Mouse (Mus musculus): ENCODE measurements around the gene Ankrd65. TPM values are rescaled to one million over a fixed set of nuclear protein-coding genes. Genes with fewer than 3 reads are reported as not detected.

The Ankrd65 gene
- polyA plus RNA-seq, 1 experiment = not detected

DNA sequence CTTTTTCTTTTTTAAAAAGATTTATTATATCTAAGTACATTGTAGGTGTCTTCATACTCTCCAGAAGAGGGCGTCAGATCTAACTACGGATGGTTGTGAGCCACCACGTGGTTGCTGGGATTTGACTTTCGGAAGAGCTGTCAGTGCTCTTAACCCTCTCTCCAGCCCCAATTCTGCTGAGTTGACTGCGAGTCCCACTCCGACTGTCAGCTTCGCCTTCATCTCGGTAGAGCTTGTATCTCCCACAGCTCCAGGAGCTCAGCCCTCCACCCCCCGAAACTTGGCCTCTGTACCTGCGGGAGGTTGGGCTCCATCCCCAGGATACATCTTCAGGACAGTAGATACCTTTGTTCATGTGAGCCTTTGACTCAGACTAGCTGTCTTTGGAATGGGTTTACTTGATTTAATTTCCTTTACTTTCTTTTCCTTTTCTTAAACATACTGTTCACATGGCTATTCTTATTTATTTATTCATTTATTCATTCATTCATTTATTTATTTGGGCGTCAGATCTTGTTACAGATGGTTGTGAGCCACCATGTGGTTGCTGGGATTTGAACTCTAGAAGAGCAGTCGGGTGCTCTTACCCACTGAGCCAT lies 12.6 kb downstream of the Ankrd65 start, which contains the start of gene Mrpl20:
Gene Mrpl20, plus strand, starts transcription at position 138 of the 599 bp plus-strand sequence.
- peak within 1 kb of the TSS; percentile 88 for H3K4me3 ChIP-seq
- no peak for TF ChIP-seq CEBPB (IDR thresholded peaks at IDR 0.05; ENCODE audit: insufficient read depth, poor library complexity, severe bottlenecking)
- TF ChIP-seq TCF12 (IDR thresholded peaks at IDR 0.05; ENCODE audit: insufficient read depth, poor library complexity, severe bottlenecking) = no peak
- no peak for TF ChIP-seq MAX (IDR thresholded peaks at IDR 0.05; ENCODE audit: low read depth)
- peaks cover 24% of the 10 kb centered on the region for H3K79me2 ChIP-seq (ENCODE audit: control insufficient read depth, insufficient read depth)
- H3K27me3 ChIP-seq (ENCODE audit: control insufficient read depth, insufficient read depth, insufficient read length) = no peaks in the 10 kb centered on the region
- peaks cover 11% of the 10 kb centered on the region for H3K36me3 ChIP-seq (ENCODE audit: control insufficient read depth, insufficient read depth)
- peak within 1 kb of the TSS; percentile 96 for H3K4me2 ChIP-seq (ENCODE audit: low read depth)
- H3ac ChIP-seq (ENCODE audit: control insufficient read depth, insufficient read length) = peak within 1 kb of the TSS; percentile 5

DNA sequence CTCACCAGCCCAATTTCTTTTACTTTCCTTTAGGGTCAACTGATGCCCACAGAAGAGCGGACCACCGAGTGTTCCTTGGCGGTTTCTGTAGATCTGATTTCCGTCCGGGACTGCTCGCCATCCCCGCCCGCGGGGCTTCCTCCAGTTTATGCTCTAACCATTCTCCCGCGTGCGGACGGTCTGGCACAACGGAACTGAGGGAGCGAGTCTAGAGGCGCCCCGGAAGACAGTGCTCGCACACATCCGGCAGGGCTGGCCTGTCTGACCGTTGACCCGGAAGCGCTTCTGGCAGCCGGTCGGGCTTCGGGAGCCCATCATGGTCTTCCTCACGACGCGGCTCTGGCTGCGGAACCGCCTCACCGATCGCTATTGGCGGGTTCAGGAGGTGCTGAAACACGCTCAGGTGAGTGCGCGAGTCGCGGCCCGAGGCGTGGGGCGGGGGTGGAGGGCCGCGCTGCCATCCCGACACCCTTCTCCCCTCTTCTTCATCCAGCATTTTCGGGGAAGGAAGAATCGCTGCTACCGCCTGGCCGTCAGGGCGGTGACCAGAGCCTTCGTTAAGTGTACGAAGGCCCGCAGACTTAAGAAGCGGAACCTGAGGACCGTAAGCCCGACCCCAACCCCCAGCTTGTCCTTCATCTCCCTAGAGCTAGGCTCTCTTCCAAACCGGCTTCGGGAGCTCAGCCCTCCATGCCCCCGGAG lies 13.3 kb downstream of the Ankrd65 start:
- no peak for TF ChIP-seq SRF (IDR thresholded peaks at IDR 0.05; ENCODE audit: control insufficient read depth, insufficient read length, low read depth)
- TF ChIP-seq MYOD1 (IDR thresholded peaks at IDR 0.05; ENCODE audit: control insufficient read depth in 1 of 3, insufficient read length in 2 of 3, low read depth in 2 of 3) = no peak
- TF ChIP-seq MAX (IDR thresholded peaks at IDR 0.05; ENCODE audit: low read depth) = no peak
- no peak for TF ChIP-seq CEBPB (IDR thresholded peaks at IDR 0.05; ENCODE audit: insufficient read depth, poor library complexity, severe bottlenecking)
- TF ChIP-seq POLR2A (IDR thresholded peaks at IDR 0.05; ENCODE audit: insufficient read length, low read depth) = peak; percentile 61
- no peak for TF ChIP-seq TCF3 (IDR thresholded peaks at IDR 0.05; ENCODE audit: insufficient read length, low read depth)
- no peak for TF ChIP-seq REST (IDR thresholded peaks at IDR 0.05; ENCODE audit: insufficient read depth, insufficient read length)
- TF ChIP-seq POLR2AphosphoS2 (IDR thresholded peaks at IDR 0.05; ENCODE audit: insufficient read length, low read depth) = peak; percentile 72
- no peak for TF ChIP-seq USF1 (IDR thresholded peaks at IDR 0.05; ENCODE audit: low read depth)
- TF ChIP-seq E2F4 (IDR thresholded peaks at IDR 0.05; ENCODE audit: insufficient read depth) = no peak
- TF ChIP-seq TCF12 (IDR thresholded peaks at IDR 0.05; ENCODE audit: insufficient read depth, poor library complexity, severe bottlenecking) = no peak
- peak in 1 of 3 experiments; percentile 28 for TF ChIP-seq MYOG (IDR thresholded peaks at IDR 0.05; ENCODE audit: control insufficient read depth in 1 of 3, insufficient read depth in 1 of 3, insufficient read length in 2 of 3, low read depth in 2 of 3)
- Histone ChIP-seq H3ac (ENCODE audit: control insufficient read depth, insufficient read length) (peak overlapping the region; percentile 5), H3K27me3 (ENCODE audit: control insufficient read depth, insufficient read depth, insufficient read length) (no peaks in the 10 kb centered on the region), H3K36me3 (ENCODE audit: control insufficient read depth, insufficient read depth) (peaks cover 17% of the 10 kb centered on the region), H3K79me2 (ENCODE audit: control insufficient read depth, insufficient read depth) (peaks cover 24% of the 10 kb centered on the region), H3K4me2 (ENCODE audit: low read depth) (peak overlapping the region; percentile 96), H3K4me3 (peak overlapping the region; percentile 88)

DNA sequence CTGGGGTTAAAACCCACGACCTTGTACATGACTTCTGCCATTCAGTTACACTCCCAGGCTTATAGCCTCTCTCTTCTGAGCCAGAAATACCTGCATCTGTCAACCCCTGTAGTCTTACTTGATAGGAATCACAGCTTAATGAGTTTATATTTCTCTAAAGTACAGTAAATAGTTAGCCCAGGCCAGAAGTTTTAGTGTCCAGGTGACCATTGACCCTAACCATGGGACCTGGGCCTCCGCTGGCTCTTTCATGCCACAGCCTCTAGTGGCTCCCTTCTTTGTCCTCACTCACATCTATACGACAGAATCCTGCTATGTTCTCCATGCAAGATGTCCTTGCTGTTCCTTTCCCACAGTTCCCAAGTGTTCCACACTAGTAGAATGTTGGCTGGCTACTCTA lies 17.6 kb downstream of the Ankrd65 start:
- TF ChIP-seq POLR2A (IDR thresholded peaks at IDR 0.05; ENCODE audit: insufficient read length, low read depth) (no peak), E2F4 (IDR thresholded peaks at IDR 0.05; ENCODE audit: insufficient read depth) (no peak), SRF (IDR thresholded peaks at IDR 0.05; ENCODE audit: control insufficient read depth, insufficient read length, low read depth) (no peak), POLR2AphosphoS2 (IDR thresholded peaks at IDR 0.05; ENCODE audit: insufficient read length, low read depth) (no peak), MYOG (IDR thresholded peaks at IDR 0.05; ENCODE audit: control insufficient read depth in 1 of 3, insufficient read depth in 1 of 3, insufficient read length in 2 of 3, low read depth in 2 of 3) (no peak), MAX (IDR thresholded peaks at IDR 0.05; ENCODE audit: low read depth) (no peak), CEBPB (IDR thresholded peaks at IDR 0.05; ENCODE audit: insufficient read depth, poor library complexity, severe bottlenecking) (no peak), TCF12 (IDR thresholded peaks at IDR 0.05; ENCODE audit: insufficient read depth, poor library complexity, severe bottlenecking) (no peak), MYOD1 (IDR thresholded peaks at IDR 0.05; ENCODE audit: control insufficient read depth in 1 of 3, insufficient read length in 2 of 3, low read depth in 2 of 3) (no peak), REST (IDR thresholded peaks at IDR 0.05; ENCODE audit: insufficient read depth, insufficient read length) (no peak), USF1 (IDR thresholded peaks at IDR 0.05; ENCODE audit: low read depth) (no peak), TCF3 (IDR thresholded peaks at IDR 0.05; ENCODE audit: insufficient read length, low read depth) (no peak)
- no peaks in the 10 kb centered on the region for H3K27me3 ChIP-seq (ENCODE audit: control insufficient read depth, insufficient read depth, insufficient read length)
- H3K79me2 ChIP-seq (ENCODE audit: control insufficient read depth, insufficient read depth) = peaks cover 28% of the 10 kb centered on the region
- H3ac ChIP-seq (ENCODE audit: control insufficient read depth, insufficient read length) = no peak overlapping the region
- H3K4me3 ChIP-seq = no peak overlapping the region
- no peak overlapping the region for H3K4me2 ChIP-seq (ENCODE audit: low read depth)
- peaks cover 44% of the 10 kb centered on the region for H3K36me3 ChIP-seq (ENCODE audit: control insufficient read depth, insufficient read depth)

DNA sequence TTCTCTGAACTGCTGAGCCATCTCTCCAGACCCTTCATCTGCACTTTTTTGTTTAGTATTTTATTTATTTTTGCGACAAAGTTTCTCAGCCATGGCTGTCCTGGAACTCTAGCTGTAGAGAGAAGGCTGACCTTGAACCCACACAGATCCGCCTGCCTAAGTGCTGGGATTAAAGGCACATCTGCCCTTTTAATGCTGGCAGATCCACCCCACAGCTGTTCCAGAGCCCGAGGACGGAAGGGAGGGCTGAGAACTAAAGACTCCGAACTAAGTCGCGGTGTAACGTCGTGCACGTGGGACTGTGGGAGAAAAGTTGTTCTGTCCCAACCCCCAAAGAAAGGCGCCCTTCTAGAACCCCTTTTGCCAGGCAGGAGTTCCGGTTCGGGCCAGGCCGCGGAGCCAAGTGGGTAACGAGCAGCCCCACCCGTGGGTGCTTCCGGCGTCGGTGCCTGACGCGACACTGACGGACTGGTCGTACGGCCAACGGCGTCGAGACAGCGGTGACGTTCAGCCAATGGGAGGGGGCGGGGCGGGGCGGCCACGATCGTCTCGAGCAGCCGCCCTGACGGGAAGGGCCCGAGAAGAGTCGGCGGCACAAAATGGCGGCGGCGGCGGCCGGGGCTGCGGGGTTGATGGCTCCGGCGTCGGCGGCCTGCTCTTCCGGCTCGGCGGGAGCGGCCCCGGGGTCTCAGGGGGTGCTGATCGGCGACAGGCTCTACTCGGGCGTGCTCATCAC lies 21.9 kb downstream of the Ankrd65 start, which contains the start of gene Ccnl2:
Gene Ccnl2, plus strand, starts transcription at position 561 of the 736 bp plus-strand sequence.
- Histone ChIP-seq H3K27me3 (ENCODE audit: control insufficient read depth, insufficient read depth, insufficient read length) (no peaks in the 10 kb centered on the region), H3K36me3 (ENCODE audit: control insufficient read depth, insufficient read depth) (peaks cover 54% of the 10 kb centered on the region), H3K4me2 (ENCODE audit: low read depth) (peak within 1 kb of the TSS; percentile 79), H3ac (ENCODE audit: control insufficient read depth, insufficient read length) (peak within 1 kb of the TSS; percentile 92), H3K79me2 (ENCODE audit: control insufficient read depth, insufficient read depth) (peaks cover 44% of the 10 kb centered on the region), H3K4me3 (peak within 1 kb of the TSS; percentile 71)
- no peak for TF ChIP-seq E2F4 (IDR thresholded peaks at IDR 0.05; ENCODE audit: insufficient read depth)
- peak; percentile 70 for TF ChIP-seq POLR2A (IDR thresholded peaks at IDR 0.05; ENCODE audit: insufficient read length, low read depth)
- no peak for TF ChIP-seq REST (IDR thresholded peaks at IDR 0.05; ENCODE audit: insufficient read depth, insufficient read length)
- TF ChIP-seq MYOD1 (IDR thresholded peaks at IDR 0.05; ENCODE audit: control insufficient read depth in 1 of 3, insufficient read length in 2 of 3, low read depth in 2 of 3) = peak in 2 of 3 experiments; percentile 15 to 26
- TF ChIP-seq TCF12 (IDR thresholded peaks at IDR 0.05; ENCODE audit: insufficient read depth, poor library complexity, severe bottlenecking) = no peak
- peak in 1 of 3 experiments; percentile 38 for TF ChIP-seq MYOG (IDR thresholded peaks at IDR 0.05; ENCODE audit: control insufficient read depth in 1 of 3, insufficient read depth in 1 of 3, insufficient read length in 2 of 3, low read depth in 2 of 3)
- no peak for TF ChIP-seq MAX (IDR thresholded peaks at IDR 0.05; ENCODE audit: low read depth)
- no peak for TF ChIP-seq USF1 (IDR thresholded peaks at IDR 0.05; ENCODE audit: low read depth)
- no peak for TF ChIP-seq SRF (IDR thresholded peaks at IDR 0.05; ENCODE audit: control insufficient read depth, insufficient read length, low read depth)
- TF ChIP-seq TCF3 (IDR thresholded peaks at IDR 0.05; ENCODE audit: insufficient read length, low read depth) = no peak
- TF ChIP-seq POLR2AphosphoS2 (IDR thresholded peaks at IDR 0.05; ENCODE audit: insufficient read length, low read depth) = peak; percentile 89
- TF ChIP-seq CEBPB (IDR thresholded peaks at IDR 0.05; ENCODE audit: insufficient read depth, poor library complexity, severe bottlenecking) = no peak
